Mouse (Mus musculus) CD4-positive, CD25-positive, alpha-beta regulatory T cell, adult 2 months (primary cell): Measurements from ENCODE around the gene Kcnip1.

ENCODE experiments used
- DNase-seq: peaks from one replicate; pipeline ENCODE4 v3.0.0-alpha.2; 2012; ENCODE audit warnings: low read depth, low spot score

The Kcnip1 gene

DNA sequence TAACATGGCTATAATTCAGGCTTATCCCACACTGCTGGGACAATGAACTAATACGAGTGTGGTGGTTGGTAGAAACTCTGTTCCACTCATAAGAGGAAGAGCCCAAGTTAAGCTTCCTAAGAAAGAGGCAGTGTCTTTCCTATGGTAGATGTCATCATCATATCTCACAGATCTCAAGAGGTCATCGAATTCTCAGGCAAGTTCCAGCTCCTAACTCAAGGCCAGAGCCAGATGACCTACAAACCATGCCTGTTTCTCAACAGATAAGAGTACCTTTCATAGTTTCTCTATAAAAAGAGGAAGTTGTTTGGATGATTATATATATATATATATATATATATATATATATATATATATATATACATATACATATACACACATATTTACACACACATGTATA lies 6.4 kb downstream of the Kcnip1 start:
- no peak for DNase-seq

GRCm38 (mm10) chr11:33980146-33980545 lies 12.8 kb downstream of the Kcnip1 start:
- no peak for DNase-seq

DNA sequence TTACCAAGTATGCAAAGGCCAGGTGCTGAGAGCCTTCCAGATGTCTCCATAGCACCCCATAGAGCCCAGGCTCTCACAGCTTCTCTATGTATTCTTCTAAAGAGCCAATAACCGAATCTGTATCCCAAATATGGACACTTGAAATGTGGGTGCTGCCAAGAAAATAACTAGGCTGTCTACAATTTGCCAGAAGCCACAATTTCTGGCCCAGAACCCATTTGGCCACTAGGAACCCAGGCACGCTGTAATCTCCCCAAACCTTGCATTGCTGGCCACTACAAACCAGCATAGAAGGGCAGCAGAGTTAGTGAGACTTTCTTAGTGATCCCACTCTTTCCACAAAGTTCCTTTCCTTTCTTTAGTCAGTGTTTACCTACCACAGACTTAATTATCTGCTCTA lies 17.8 kb downstream of the Kcnip1 start:
- DNase-seq: no peak

DNA sequence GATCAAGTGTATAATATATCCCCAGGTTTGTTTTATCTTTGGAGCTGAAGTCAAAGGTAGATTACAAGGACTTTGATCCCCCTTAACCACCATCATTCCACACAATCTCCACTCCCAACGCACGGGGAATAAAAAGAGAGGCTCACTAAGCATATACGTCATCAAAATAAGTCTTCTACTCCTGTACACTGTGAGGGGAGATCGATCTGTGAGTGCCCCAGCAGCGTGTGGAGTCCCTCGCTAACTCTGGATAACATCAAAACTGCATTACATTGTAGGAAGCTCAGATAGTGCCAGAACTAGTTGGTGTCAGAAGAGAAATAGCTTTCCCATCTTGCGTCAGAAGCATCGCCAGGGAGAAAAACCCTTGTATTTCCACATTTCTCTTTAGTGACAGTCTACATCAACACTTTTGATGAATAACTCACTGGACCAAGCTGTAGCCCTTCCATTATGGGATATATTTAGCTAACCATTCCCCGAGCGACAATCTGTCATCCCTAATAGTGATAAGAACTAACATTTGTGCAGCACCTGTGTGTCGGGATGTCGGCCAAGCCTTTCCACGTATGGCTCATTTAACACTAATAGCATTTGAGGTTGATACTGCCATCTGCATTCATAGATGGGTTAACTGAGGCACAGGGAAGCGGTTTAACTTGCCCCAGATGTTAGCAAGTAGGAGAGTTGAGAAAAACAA lies 18.5 kb downstream of the Kcnip1 start:
- DNase-seq: no peak

DNA sequence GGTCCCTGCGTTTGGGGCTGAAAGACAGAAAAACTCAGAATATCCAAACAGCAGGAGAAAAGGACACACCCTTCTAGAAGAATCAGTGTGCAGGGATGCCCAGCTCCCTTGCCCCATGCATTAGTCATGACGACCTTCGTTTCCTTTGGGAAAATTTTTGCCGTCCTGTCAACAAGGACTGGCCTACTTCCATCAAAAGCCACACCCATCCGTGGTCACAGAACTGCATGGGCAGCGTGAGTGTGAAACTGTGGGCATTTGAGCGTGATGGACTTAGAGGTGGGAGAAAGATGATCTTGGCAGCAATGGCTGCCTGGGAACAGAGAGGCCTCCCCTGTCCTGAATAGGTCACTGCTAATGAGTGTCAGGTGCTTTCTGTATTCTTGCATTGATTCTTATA lies 20.8 kb downstream of the Kcnip1 start:
- no peak for DNase-seq

DNA sequence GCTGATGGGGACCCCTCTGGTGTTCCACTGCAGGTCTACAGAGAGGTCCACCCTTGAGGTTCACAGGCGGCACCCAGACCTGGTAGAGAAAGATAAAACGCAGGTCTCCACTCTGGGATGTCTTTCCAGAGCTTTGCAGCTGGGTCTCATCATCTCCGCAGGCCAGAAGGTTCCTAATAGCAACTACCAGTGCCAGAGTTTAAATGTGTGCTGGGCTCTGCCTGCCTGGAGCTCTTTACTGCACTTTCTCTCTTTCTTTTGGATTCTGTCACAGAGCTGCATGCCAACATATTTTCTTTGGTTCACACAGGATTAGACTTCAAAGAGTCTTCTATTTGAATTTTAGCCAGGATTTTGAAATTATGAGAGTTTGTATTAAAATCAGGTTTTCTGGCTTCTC lies 23.8 kb downstream of the Kcnip1 start:
- DNase-seq: no peak

GRCm38 (mm10) chr11:33967708-33968107 lies 25.2 kb downstream of the Kcnip1 start:
- DNase-seq: no peak

GRCm38 (mm10) chr11:33965380-33965779 lies 27.6 kb downstream of the Kcnip1 start:
- DNase-seq: no peak

DNA sequence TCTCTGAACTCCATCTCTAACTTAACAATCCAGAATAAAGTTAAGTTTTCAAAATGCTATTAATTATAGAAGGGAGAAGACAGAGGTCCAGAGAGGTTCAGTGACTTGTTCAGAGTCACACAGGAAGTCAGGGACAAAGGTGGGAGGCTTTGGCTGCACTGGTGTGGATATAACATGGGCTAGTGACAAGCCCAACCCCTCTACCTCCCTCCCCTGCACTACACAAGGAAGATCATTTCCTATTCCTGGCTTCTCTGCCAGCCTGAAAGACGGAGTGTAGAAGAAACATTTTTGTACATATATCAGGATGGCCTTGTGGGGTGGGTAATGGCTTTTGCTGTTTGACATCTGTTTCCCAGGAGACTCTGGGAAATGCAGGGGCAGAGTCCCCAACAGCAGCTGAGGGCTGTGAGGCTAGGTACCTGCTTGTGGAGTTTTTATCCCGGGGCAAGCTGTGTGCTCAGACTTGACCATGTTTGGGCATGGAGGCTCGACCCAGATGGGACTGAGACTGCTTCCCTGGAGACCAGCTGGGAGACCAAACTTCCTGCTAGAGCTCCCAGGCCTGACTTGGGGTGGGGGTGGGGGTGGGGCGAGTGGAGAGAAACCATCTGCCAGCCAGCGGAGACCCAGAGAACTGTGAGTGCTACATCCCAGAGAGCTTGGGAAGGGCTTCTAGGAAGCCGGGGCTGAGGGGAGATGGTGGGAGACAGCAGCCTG lies 30.1 kb downstream of the Kcnip1 start, which contains the start of gene Kcnmb1:
TSS of gene Kcnmb1 (plus strand) at position 326 of the 720 bp plus-strand sequence.
- DNase-seq: no peak

DNA sequence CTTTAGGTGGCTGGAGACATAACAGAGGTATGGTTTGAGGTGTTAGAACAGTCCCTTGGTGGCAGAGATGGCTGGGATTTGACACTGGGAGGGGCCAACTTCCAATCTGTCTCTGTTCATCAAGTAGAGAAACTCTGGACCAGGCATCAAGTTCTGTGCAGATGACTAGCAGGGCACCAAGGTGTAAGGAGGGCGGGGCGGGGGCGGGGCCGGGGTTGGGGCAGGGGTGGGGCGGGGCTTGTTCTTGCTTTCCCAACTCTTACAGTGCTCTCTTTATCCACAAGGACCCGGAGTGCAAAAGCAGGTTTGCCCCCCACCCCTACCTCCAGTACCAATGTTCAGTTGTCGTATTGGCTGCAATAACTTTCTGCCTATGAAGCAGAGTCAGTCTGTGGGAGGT lies 30.8 kb downstream of the Kcnip1 start:
- no peak for DNase-seq

DNA sequence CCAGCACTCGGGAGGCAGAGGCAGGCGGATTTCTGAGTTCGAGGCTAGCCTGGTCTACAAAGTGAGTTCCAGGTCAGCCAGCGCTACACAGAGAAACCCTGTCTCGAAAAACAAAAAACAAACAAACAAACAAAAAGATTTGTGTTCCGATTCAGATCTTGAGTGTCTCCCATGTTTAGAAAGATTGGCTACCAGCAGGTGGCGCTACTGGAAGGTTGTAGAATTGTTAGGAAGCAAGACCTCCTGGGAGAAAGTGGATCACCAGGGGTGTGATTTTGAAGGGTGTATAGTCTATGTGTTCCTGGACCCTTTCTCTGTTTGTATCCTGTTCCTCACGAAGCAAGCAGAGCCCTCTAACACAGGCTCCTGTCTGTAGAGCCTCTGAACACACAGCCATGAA lies 34.2 kb downstream of the Kcnip1 start:
- peak; percentile 78 for DNase-seq

DNA sequence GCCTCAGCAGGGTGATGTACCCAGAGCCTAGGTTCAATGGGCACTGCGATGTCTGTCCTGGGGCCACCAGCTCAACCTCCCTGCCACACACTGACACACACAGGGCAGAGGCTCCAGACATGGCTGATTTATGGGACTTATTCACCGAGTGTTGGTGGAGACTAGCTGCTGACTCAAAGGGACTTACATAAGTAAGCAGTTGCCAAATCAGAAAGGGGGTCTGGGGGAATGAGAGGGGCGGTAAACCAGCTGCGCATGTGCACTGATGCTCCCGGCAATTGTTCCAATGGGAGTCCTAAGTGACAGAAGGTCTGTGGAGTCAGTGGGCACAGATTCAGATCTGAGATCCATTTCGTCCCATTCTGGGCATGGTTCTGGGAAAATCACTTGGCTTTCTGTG lies 35.4 kb downstream of the Kcnip1 start:
- no peak for DNase-seq

GRCm38 (mm10) chr11:33956623-33957022 lies 36.3 kb downstream of the Kcnip1 start:
- DNase-seq: no peak

DNA sequence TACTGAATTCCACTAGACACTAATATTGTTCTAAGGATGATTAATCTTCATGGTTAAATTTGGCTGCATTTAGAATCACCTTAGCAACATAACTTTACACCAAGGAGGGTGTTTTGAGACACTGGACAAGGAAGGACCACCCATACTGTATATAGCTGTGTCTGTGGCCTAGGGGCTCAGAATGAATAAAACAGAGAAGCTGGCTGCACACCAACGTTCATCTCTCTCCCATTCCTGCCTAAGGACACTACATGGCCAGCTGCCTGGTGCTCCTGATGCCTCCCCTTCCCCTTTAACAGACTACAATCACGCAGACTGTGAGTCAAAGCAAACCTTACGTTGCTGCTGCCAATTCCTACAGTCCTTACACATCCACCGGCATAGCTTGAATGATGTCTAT lies 37.0 kb downstream of the Kcnip1 start:
- no peak for DNase-seq

DNA sequence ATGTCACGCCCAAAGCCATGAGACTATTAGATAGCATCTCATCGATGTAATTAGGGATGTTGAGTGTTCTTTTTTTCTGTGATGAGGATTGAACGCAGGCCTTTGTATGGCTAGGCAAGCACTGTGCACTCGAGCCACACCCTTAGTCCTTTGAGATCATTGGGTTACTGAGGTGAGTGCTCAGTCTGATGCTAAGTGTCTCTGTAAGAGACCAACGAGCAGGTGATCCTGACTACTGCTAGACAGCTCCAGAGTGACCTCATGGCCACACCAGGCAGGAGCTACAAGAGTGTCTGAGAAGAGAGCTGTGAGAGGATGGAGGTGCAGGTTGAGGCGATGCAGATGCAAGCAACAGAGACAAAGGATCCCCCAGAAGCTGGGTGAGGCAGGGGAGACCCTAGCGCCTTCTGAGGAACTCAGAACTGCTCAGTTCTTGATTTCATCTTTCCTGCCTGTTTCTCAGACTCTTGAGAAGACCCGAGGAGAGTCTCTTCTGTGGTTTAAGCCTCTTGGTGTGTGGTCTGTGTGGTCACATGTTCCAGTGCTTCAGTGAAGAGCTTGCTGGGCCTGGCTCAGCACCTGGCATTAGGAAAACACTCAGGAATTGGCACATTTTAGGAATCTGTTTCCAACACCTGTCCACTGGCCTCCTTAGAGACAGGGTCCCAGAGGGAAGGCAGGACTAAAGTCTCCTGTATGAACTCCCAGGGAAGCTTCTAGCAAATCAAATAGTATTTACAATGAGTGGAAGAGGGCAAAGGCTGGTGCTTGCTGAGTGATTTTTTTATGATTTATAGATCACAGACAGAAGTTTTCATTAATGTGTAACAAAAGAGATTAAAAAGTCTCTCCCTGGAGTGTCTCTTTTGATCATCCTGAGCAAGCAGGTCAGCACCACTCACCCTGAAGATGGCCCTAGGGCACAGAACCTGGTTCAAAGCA lies 41.0 kb downstream of the Kcnip1 start:
- DNase-seq: no peak

- DNase-seq: no peak
Measured at GRCm38 (mm10) chr11:33951155-33951554, 41.8 kb downstream of the Kcnip1 start.

DNA sequence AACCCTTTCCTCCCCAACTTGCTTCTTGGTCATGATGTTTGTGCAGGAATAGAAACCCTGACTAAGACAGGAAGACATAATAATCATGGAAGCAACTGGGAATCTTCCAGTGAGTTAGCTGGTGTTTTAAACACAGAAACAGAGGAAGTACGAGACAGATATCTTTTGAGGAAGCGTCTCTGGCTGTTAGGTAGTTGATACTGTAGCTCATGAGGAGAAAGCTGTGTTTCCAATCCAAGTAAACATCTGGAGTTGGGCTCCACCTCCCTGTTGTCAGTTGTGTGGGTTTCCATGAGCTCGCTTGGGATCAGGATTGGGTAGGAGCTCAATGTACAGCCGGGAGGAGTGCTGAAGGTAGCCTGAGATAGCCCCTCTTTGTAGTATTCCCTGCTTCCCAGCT lies 46.5 kb downstream of the Kcnip1 start:
- no peak for DNase-seq

GRCm38 (mm10) chr11:33944786-33945328 lies 48.1 kb downstream of the Kcnip1 start:
- DNase-seq: peak; percentile 19

DNA sequence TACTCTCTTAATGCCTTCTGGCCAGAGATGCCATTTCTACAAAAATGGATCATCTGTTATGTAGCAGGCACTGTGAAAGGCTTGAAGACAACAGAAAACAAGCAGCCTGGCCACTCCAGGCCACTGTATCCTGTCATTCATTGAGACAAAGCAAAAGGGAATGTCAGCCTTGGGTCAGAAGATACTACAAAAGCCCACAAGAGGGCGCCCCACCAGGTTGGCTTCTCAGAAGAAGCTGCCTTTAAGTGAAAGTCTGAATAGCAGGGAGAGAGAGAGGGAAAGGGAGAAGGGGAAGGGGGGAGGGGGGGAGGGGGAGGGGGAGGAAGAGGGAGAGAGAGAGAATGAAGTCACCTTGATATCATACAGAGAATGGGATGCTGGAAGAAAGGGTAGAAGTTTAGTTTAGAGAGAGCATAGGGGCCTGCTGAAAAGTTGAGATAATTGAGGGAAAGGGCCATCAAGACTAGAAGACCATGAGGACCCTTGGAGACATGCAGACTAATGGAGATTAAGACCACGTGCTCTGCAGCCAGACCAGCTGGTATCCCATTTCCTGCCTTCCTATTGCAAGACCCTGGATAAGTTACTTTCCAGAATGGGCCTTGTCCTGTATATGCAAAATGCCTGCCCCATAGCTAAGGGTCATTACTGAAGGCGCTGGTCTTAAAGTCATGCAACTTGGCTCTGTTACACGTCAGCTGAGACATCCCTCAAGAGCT lies 48.7 kb downstream of the Kcnip1 start:
- DNase-seq: peak; percentile 75

GRCm38 (mm10) chr11:33943565-33943964 lies 49.4 kb downstream of the Kcnip1 start:
- no peak for DNase-seq

GRCm38 (mm10) chr11:33939456-33940113 lies 53.4 kb downstream of the Kcnip1 start:
- peak; percentile 76 for DNase-seq
